Mouse (Mus musculus): ENCODE results near the gene Gpr4. TPM values are rescaled to one million over a fixed set of nuclear protein-coding genes. Genes with fewer than 3 reads are reported as not detected.

Gpr4 gene
- polyA plus RNA-seq, 1 experiment from 2014 or later, result 2.3 TPM

DNA sequence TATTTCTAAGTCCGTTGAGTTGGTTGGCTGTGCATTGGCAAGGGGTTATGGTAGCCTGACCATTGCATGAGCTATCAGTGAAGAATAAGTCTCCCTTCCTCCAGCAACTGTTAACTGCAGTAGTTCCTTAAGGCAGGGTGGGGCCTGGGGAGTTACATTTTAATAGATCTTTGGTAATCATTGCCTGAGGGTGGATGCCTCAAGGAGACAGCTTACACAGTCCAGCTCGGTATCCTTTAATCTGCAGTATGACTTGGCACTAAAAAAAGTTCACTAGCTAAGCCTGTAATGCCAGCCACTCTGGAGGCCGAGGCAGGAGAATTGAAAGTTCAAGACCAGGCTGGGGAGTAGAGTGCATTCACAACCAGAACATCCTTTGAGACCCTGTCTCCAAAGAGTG is 19.5 kb downstream of the Gpr4 start:
- Histone ChIP-seq H3K4me3 (no peak overlapping the region), H3K36me3 (peaks cover 16% of the 10 kb centered on the region), H3K4me1 (peaks cover 14% of the 10 kb centered on the region), H3K27ac (no peak overlapping the region), H3K9me3 (no peaks in the 10 kb centered on the region), H3K4me2 (replicated peaks) (no peak overlapping the region), H3K9ac (no peak overlapping the region), H3K27me3 (replicated peaks) (no peaks in the 10 kb centered on the region)
- no peak for ATAC-seq (ENCODE audit: low FRiP score, low read depth)
- 94% methylated on average over 3 of the region's 3 CpGs for WGBS

- WGBS, result 82% methylated on average over 5 of the region's 5 CpGs
- H3K36me3 ChIP-seq, result peaks cover 16% of the 10 kb centered on the region
- no peak overlapping the region for H3K27ac ChIP-seq
- peaks cover 9% of the 10 kb centered on the region for H3K4me1 ChIP-seq
- H3K4me3 ChIP-seq, result no peak overlapping the region
- no peak for ATAC-seq (ENCODE audit: low FRiP score, low read depth)
- no peaks in the 10 kb centered on the region for H3K9me3 ChIP-seq
- H3K27me3 ChIP-seq (replicated peaks), result no peaks in the 10 kb centered on the region
- H3K9ac ChIP-seq, result no peak overlapping the region
- no peak overlapping the region for H3K4me2 ChIP-seq (replicated peaks)
Measured at GRCm38 (mm10) chr7:19234652-19235051, 22.3 kb downstream of the Gpr4 start.

DNA sequence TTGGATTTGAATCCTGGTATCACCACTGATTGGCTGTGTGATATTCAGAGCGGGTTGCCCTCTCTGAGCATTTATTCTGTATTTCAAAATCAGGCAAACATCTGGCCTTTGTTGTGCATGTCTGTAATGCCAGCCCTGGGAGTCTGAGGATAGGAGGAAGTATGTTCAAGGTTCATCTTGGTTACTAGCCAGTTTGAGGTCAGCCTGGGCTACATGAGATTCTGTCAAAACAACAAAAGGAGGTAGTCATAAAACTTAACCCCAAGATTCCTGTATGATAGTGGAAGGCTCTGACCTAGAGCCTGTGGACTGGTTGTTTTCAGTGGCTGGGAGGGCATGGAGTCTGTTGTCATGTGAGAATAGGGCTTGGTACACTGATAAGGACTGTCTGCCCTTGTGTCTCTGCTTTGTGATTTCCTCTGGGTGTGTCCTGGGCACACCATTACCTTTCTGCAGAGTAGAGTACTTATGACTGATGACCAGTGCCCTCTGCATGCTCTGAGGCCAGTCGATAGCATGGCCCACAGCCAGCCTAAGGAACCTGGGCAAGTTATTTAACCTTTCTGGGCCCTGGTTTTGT is 22.8 kb downstream of the Gpr4 start:
- 95% methylated on average over 2 of the region's 2 CpGs for WGBS
- Histone ChIP-seq H3K4me3 (no peak overlapping the region), H3K36me3 (peaks cover 16% of the 10 kb centered on the region), H3K27me3 (replicated peaks) (no peaks in the 10 kb centered on the region), H3K9me3 (no peaks in the 10 kb centered on the region), H3K4me2 (replicated peaks) (no peak overlapping the region), H3K9ac (no peak overlapping the region), H3K27ac (no peak overlapping the region), H3K4me1 (peaks cover 10% of the 10 kb centered on the region; the same call in 1 of the 2 replicates)
- no peak for ATAC-seq (ENCODE audit: low FRiP score, low read depth)

DNA sequence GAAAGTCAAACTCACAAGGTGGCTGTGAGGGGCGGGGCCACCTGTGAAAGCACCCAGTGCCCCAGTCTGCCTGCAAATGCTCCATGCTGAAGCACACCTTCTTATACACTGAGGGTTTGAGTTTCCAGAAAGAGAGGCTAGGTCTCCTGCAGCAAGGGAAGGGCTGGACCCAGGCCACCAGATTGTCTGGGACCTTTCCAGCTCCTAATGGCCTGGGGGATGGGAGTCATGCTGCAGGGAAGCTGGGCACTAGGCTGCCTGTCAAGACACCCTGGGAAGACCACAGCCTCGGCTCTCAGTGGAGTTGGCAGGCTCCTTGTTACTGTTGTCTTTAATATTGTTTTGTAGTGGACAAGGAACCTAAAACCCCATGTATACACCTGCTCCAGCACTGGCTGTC is 24.1 kb downstream of the Gpr4 start:
- H3K27ac ChIP-seq, result no peak overlapping the region
- H3K4me3 ChIP-seq, result no peak overlapping the region
- H3K4me1 ChIP-seq, result peaks cover 14% of the 10 kb centered on the region; the same call in 1 of the 2 replicates
- no peaks in the 10 kb centered on the region for H3K27me3 ChIP-seq (replicated peaks)
- peaks cover 11% of the 10 kb centered on the region for H3K36me3 ChIP-seq
- no peak overlapping the region for H3K4me2 ChIP-seq (replicated peaks)
- no peaks in the 10 kb centered on the region for H3K9me3 ChIP-seq
- 79% methylated on average over 2 of the region's 2 CpGs for WGBS
- H3K9ac ChIP-seq, result no peak overlapping the region
- no peak for ATAC-seq (ENCODE audit: low FRiP score, low read depth)

DNA sequence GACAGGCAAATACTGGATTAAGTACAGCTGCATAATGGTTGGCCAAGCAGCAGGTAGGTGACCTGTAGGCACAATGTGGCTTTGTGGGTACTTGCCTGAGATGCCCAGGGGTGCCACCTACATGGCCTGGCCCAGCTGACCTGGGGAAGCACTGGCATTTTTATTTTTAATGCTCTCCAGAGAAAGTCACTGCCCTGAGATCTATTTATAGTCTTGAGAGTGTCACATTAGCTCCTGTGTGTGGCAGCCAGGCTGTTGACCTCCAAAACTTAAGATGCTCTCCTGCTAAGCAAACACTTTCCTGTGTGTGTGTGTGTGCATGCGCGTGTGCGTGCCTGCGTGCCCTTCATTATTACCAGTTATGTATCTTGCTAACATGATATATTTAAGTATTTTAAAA is 26.0 kb downstream of the Gpr4 start:
- ATAC-seq (ENCODE audit: low FRiP score, low read depth), result no peak
- no peak overlapping the region for H3K4me3 ChIP-seq
- H3K9ac ChIP-seq, result no peak overlapping the region
- 95% methylated on average over 4 of the region's 4 CpGs for WGBS
- H3K27ac ChIP-seq, result no peak overlapping the region
- no peaks in the 10 kb centered on the region for H3K9me3 ChIP-seq
- no peak overlapping the region for H3K4me2 ChIP-seq (replicated peaks)
- H3K4me1 ChIP-seq, result peaks cover 14% of the 10 kb centered on the region; the same call in 1 of the 2 replicates
- no peaks in the 10 kb centered on the region for H3K27me3 ChIP-seq (replicated peaks)
- H3K36me3 ChIP-seq, result no peaks in the 10 kb centered on the region

GRCm38 (mm10) chr7:19239423-19239822 is 27.1 kb downstream of the Gpr4 start:
- H3K9ac ChIP-seq, result no peak overlapping the region
- 4% methylated on average over 1 of the region's 1 CpGs for WGBS
- H3K9me3 ChIP-seq, result no peaks in the 10 kb centered on the region
- peaks cover 14% of the 10 kb centered on the region; the same call in 1 of the 2 replicates for H3K4me1 ChIP-seq
- H3K4me2 ChIP-seq (replicated peaks), result no peak overlapping the region; the same call in 1 of the 2 replicates
- H3K36me3 ChIP-seq, result peaks cover 2% of the 10 kb centered on the region; the same call in 1 of the 2 replicates
- H3K27ac ChIP-seq, result no peak overlapping the region
- no peaks in the 10 kb centered on the region for H3K27me3 ChIP-seq (replicated peaks)
- H3K4me3 ChIP-seq, result no peak overlapping the region
- peak; percentile 94 for ATAC-seq (ENCODE audit: low FRiP score, low read depth)

DNA sequence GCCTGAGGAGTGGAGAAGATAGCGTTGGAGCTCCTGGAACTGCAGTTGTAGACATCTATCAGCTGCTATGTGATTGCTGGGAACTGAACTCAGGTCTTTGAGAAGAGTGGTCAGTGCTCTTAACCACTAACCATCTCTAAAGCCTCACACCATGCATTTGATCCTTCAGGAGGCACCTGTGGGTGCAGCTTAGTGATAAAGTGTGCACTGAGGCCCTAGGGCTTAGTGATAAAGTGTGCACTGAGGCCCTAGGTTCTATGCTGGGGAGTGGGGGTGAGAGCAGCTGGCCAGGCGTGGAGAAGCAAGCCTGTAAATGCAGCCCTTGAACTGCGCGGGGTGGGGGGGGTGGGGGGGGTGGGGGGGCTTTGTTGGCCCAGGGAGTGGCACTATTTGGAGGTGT is 27.6 kb downstream of the Gpr4 start:
- peaks cover 14% of the 10 kb centered on the region; the same call in 1 of the 2 replicates for H3K4me1 ChIP-seq
- H3K4me2 ChIP-seq (replicated peaks), result no peak overlapping the region
- 0 out of 2 replicates have a peak, but pooled peaks have one; percentile 35 for ATAC-seq (ENCODE audit: low FRiP score, low read depth)
- no peak overlapping the region for H3K27ac ChIP-seq
- WGBS, result 78% methylated on average over 4 of the region's 4 CpGs
- H3K27me3 ChIP-seq (replicated peaks), result no peaks in the 10 kb centered on the region
- H3K9ac ChIP-seq, result no peak overlapping the region
- no peak overlapping the region for H3K4me3 ChIP-seq
- H3K36me3 ChIP-seq, result peaks cover 8% of the 10 kb centered on the region
- no peaks in the 10 kb centered on the region for H3K9me3 ChIP-seq

- Histone ChIP-seq H3K27me3 (replicated peaks) (no peaks in the 10 kb centered on the region), H3K9ac (no peak overlapping the region), H3K36me3 (peaks cover 18% of the 10 kb centered on the region), H3K4me2 (replicated peaks) (no peak overlapping the region), H3K4me3 (no peak overlapping the region), H3K27ac (no peak overlapping the region), H3K4me1 (peaks cover 14% of the 10 kb centered on the region; the same call in 1 of the 2 replicates), H3K9me3 (no peaks in the 10 kb centered on the region)
- ATAC-seq (ENCODE audit: low FRiP score, low read depth), result no peak
- 89% methylated on average over 8 of the region's 8 CpGs for WGBS
Measured at GRCm38 (mm10) chr7:19240905-19241463, 28.6 kb downstream of the Gpr4 start.

DNA sequence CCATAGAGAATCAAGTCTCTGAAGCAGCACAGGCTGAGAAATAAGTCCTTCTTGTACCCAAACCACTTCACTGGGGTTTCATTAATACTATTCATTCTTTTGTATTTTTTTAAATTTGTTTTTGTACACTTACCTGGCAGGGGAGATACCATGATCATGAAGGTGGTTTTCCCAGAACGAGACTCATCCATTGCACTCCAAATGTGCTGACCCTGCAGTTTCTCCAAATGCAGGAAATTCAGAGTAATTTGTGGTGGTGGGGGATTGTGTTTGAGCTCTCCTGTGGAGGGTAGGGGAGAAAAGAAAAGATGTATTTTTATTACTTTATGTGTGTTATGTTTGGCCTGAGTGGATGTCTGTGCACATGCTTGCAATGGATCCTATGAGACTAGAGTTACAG is 29.7 kb downstream of the Gpr4 start:
- no peak for ATAC-seq (ENCODE audit: low FRiP score, low read depth)
- no peak overlapping the region for H3K27ac ChIP-seq
- WGBS, result 89% methylated on average over 1 of the region's 1 CpGs

DNA sequence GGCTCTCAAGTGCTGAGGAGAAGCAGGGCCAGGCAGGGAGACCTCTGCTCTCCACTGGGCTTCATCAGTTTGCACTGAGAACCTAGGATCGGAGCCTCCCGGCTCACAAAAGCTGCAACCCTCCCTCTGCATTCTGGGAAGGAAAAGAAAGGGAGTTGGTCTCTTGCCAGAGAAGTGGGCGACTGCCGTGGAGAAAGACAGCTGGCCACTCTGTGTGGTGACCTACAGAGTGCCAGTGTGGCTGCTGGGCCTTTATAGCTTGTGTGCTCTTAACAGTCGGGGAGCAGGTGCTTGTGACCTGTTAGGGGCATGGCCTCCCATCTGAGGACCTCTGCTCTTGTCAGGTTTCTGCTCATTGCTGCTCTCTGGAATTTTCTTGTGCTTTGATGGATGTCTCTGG is 31.5 kb downstream of the Gpr4 start:
- Histone ChIP-seq H3K36me3 (peaks cover 29% of the 10 kb centered on the region), H3K4me2 (replicated peaks) (no peak overlapping the region), H3K9me3 (no peaks in the 10 kb centered on the region), H3K4me1 (peaks cover 14% of the 10 kb centered on the region; the same call in 1 of the 2 replicates), H3K27ac (no peak overlapping the region), H3K9ac (peak overlapping the region; percentile 35; the same call in 1 of the 2 replicates), H3K27me3 (replicated peaks) (no peaks in the 10 kb centered on the region), H3K4me3 (no peak overlapping the region)
- WGBS, result 77% methylated on average over 5 of the region's 5 CpGs
- ATAC-seq (ENCODE audit: low FRiP score, low read depth), result no peak

More for the DNA sequence above, 29.7 kb downstream of the Gpr4 start:
- no peak overlapping the region for H3K9ac ChIP-seq
- peaks cover 22% of the 10 kb centered on the region for H3K36me3 ChIP-seq
- H3K27me3 ChIP-seq (replicated peaks), result no peaks in the 10 kb centered on the region
- H3K4me3 ChIP-seq, result no peak overlapping the region
- H3K4me2 ChIP-seq (replicated peaks), result no peak overlapping the region
- peaks cover 14% of the 10 kb centered on the region; the same call in 1 of the 2 replicates for H3K4me1 ChIP-seq
- H3K9me3 ChIP-seq, result no peaks in the 10 kb centered on the region

DNA sequence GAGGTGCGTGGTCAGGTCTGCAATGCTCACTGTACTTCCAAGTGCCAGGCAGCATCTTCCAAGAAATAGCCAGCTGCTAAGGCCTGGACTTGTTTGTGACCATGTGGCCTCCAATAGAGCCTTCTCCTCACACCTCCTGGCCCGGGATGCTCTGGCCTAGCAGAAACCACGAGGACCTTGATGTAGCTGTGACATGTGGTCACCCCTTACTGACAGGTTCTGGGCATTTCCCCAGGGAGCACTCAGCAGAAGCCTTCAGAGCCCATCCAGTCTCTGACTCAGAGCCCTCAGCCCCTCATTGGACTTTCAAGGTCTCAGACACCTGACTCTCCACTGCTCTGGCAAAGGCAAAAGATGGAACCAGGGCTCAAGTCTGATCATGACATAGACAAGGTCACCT is 32.7 kb downstream of the Gpr4 start:
- H3K36me3 ChIP-seq, result peaks cover 29% of the 10 kb centered on the region
- 94% methylated on average over 3 of the region's 3 CpGs for WGBS
- H3K9me3 ChIP-seq, result no peaks in the 10 kb centered on the region
- no peak overlapping the region for H3K9ac ChIP-seq
- no peak for ATAC-seq (ENCODE audit: low FRiP score, low read depth)
- no peaks in the 10 kb centered on the region for H3K27me3 ChIP-seq (replicated peaks)
- H3K4me1 ChIP-seq, result peaks cover 4% of the 10 kb centered on the region; the same call in 1 of the 2 replicates
- no peak overlapping the region for H3K27ac ChIP-seq
- H3K4me3 ChIP-seq, result no peak overlapping the region
- no peak overlapping the region for H3K4me2 ChIP-seq (replicated peaks)

DNA sequence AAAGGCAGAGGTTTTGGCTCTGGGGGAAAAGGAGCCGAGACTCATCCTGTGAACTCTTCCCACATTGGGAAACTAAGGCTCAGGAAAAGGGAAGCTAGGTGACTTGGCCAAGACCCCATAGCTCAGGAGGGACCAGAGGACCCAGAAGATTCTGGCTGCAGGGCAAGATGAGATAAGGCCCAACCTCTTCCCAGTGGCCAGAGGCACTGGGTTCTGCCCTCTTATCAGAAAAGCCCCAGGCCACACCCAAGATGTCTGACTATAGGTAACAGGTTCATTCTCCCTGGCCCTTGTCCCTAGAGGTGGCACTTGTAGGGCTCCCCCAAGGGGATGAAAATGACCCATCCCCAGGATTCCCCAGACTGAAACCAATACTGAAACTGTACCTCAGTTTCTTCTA is 34.5 kb downstream of the Gpr4 start:
- H3K4me1 ChIP-seq, result no peaks in the 10 kb centered on the region; the same call in 1 of the 2 replicates
- 90% methylated on average over 1 of the region's 1 CpGs for WGBS
- no peak overlapping the region for H3K4me3 ChIP-seq
- no peaks in the 10 kb centered on the region for H3K9me3 ChIP-seq
- no peak overlapping the region for H3K4me2 ChIP-seq (replicated peaks)
- H3K36me3 ChIP-seq, result peaks cover 29% of the 10 kb centered on the region
- ATAC-seq (ENCODE audit: low FRiP score, low read depth), result no peak
- H3K27ac ChIP-seq, result no peak overlapping the region
- H3K27me3 ChIP-seq (replicated peaks), result no peaks in the 10 kb centered on the region
- no peak overlapping the region for H3K9ac ChIP-seq

- H3K4me1 ChIP-seq, result no peaks in the 10 kb centered on the region; the same call in 1 of the 2 replicates
- no peak overlapping the region for H3K4me2 ChIP-seq (replicated peaks)
- no peak overlapping the region for H3K4me3 ChIP-seq
- no peak for ATAC-seq (ENCODE audit: low FRiP score, low read depth)
- no peaks in the 10 kb centered on the region for H3K9me3 ChIP-seq
- no peaks in the 10 kb centered on the region for H3K27me3 ChIP-seq (replicated peaks)
- H3K36me3 ChIP-seq, result peaks cover 29% of the 10 kb centered on the region
- H3K9ac ChIP-seq, result no peak overlapping the region
- no peak overlapping the region for H3K27ac ChIP-seq
- WGBS, result 93% methylated on average over 2 of the region's 2 CpGs
Measured at GRCm38 (mm10) chr7:19247511-19247910, 35.2 kb downstream of the Gpr4 start.

All from neural tube, embryonic 12.5 days (tissue).